Mouse (Mus musculus) inflammation-experienced regulatory T-cells, adult 6 months (primary cell): Measurements from ENCODE around the gene Vti1a. TPM values are rescaled to one million over a fixed set of nuclear protein-coding genes. Genes with fewer than 3 reads are reported as not detected.

Experiments used
- ATAC-seq: one replicate; pipeline ENCODE4 v1.8.0; 2017
- polyA plus RNA-seq, 3 experiments: library from polyadenylated mRNA; unstranded; fragments of 100-300 nt; shearing (Covaris generic); gene quantifications; one replicate each; pipeline ENCODE4 v1.2.1; 2017

Vti1a gene
- polyA plus RNA-seq, 3 experiments from 2014 or later: 26.2 to 39.5 (median 34.4) TPM

DNA sequence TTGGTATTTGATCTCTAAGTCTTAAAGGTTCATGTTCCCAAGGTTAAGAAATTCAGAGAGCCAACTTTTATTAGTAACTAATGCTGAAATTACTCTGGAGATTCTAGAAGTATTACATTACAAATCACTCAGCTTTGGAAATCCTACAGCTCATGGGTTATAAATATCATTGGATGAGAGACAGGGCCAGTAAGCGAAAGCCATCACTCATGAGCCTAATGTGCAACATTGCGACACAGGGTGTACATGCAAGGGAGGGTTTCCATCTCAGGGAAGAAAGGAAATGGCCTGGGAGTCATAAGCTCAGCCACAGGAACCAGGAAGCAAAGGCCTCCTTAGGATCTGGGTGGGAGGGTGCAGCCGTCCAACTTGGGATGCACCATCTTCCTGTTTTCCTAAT, 213.9 kb downstream of the Vti1a start:
- ATAC-seq: no peak

DNA sequence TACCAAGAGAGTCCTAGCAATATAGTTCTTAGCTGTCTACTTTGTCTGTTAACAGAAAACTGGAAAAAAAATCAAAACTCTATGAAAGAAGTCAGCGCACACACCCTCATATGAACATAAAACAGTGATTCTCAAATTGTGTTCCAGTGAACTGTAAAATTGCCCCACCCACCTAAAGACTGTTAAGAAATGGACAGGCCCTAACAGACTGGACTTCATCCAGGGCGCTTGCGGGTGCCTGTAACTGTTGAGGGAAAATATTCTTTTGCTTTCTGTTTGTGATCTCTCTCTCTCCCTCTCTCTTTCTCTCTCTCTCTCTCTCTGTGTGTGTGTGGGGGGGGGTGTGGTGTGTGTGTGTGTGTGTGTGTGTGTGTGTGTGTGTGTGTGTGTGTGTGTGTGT, 216.6 kb downstream of the Vti1a start:
- ATAC-seq: no peak

DNA sequence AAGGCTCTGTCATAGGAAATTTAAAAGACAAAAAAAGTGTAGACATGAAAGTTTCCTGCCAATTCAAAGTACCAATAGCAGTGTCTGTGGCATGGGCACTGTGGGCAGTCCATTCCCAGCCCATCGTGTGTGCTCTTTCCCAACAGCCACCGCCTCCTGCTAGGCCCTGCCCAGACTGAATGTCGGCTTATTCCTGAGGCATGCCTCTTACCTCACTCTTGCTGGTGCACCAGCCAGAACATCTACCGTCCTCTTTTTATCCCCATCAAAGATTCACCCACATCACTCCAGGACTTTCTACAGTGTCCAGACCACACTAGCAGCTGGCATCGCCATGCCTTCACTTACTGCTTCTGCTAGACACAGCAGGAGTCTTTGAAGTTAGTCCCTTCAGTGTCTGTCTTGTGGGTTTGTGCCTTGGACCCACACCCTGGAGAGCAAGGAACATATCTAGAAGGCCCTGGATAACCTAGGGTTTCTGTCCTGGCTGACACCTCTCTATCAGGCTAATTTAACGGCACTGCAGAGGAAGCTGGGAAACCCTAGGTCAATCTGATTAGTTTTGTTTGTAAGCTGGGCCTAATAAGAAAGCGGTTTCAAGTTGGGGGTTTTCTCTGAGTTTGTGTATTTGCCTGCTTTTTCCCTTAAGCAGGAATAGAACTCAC, 220.3 kb downstream of the Vti1a start:
- no peak for ATAC-seq

DNA sequence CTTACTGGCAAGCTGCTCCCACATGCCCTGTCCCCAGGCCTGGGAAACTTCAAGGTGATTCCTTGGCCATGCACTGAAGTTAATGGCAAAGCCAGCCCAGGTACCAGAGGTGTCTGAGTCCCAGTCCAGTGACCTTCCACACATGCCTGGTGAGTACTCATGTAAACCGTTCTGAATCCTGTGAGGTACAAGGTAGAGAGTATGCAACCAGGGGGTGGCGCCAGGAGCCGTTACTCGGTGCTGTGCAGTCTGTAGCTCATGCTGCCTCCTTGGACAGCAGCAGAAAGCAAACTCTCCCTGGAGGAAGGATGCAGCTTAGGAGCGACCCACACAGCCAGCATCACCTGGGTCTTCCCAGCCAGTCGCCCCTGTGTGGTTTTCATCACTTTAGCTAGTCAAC, 221.6 kb downstream of the Vti1a start:
- no peak for ATAC-seq

- ATAC-seq: no peak
Measured at GRCm38 (mm10) chr19:55541641-55542040, 225.5 kb downstream of the Vti1a start.

- ATAC-seq: no peak
Measured at GRCm38 (mm10) chr19:55542461-55542860, 226.4 kb downstream of the Vti1a start.

DNA sequence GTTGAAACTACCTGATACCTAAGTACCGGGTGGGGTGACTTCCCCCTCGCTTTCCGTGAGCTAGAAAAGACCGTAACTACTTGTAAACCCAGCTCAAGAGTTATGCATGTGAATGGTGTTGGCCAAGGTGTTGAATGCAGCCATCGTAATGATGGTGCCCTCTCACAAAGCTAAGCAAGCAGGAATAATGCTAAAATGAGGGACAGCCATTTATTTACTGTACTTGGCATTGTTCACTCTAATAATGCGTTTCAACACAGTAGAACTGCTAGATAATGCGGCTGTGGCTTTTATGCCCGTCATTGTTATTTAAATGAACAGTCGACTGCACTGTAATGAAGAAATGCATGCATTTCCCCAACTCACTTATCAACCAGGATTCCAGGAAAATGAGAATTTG, 227.1 kb downstream of the Vti1a start:
- ATAC-seq: no peak

DNA sequence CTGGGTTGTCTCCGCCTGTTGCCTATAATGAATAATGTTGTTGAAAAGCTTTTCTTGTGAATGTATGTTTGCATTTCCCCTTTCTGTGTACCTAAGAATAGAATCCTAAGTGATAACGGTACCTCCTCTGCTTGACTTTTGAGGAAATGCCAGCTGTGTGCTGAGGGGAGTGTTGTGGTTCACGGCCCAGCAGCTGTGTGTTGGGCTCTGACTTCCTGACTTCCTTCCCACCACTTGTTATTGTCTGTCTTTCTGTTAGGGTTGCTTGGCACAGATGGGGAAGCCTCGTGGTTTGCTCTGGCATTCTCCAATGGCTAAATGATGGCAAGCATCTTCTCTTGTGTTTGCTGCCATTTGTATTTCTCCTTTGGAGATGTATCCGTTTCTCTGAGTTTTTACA, 228.4 kb downstream of the Vti1a start:
- no peak for ATAC-seq

- ATAC-seq: no peak
Measured at GRCm38 (mm10) chr19:55545529-55545928, 229.4 kb downstream of the Vti1a start.

DNA sequence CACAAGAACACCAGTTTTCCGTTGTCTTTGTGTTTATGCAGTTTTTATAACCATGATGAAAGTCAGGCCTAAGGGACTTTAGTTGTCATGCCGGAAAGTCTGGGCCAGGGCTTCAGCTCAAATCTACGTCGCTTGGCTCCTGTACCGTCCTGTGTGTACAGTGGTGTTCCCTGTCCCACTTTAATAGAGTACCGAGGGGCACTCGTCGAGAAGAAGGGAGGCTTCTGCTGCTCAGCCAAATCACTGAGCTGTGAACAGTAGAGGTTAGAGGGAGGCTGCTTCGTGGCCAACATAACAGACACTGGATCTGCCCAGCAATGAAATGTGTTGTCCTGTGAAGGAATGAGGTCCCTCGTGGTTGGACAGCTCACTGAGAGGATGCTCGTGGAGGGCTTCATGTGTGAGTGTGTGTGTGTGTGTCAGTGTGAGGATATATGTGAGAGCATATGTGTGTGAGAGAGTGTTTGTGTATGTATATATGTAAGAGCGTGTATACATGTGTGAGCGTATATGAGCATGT, 230.0 kb downstream of the Vti1a start:
- ATAC-seq: no peak

DNA sequence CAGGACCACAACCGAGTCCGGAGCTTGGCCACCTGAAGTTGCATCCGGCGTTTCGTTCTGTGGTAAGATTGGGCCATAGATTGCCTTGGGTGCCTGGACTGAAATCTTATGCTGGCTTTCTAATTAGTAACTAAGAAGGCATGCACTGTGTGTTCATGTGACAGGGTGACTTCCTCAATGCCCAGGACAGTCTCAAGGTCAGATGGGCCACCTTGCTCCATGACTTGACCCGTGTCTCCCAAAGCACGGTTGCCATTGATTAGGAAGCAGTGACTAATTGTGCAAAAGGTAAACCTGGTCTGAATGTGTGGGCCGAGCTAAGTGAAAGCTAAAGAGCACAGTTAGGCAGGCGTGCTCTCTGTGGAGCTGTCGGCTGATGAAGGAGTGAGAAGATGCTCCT, 232.1 kb downstream of the Vti1a start:
- no peak for ATAC-seq

- no peak for ATAC-seq
Measured at GRCm38 (mm10) chr19:55548656-55549055, 232.6 kb downstream of the Vti1a start.

- ATAC-seq: no peak
Measured at GRCm38 (mm10) chr19:55550176-55550575, 234.1 kb downstream of the Vti1a start.

GRCm38 (mm10) chr19:55552339-55552738, 236.2 kb downstream of the Vti1a start:
- no peak for ATAC-seq

DNA sequence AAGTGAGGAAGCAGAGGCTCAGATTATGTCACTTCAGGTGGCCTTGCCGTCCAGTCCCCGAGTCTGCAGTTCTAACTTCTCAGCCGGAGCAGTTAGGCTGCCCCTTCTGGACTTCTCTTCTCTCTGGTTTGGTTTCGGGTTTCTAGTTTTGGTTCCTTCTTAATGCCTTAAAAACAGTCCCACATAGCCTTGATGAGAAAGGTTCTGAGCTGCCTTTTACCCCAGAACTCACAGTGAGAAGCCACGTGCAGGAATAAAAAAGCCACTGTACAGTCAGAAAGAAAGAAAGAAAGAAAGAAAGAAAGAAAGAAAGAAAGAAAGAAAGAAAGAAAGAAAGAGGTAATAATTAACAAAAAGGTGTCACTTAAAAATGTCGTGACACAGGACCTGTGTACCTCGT, 236.8 kb downstream of the Vti1a start:
- no peak for ATAC-seq

- no peak for ATAC-seq
Measured at GRCm38 (mm10) chr19:55554295-55554694, 238.2 kb downstream of the Vti1a start.

DNA sequence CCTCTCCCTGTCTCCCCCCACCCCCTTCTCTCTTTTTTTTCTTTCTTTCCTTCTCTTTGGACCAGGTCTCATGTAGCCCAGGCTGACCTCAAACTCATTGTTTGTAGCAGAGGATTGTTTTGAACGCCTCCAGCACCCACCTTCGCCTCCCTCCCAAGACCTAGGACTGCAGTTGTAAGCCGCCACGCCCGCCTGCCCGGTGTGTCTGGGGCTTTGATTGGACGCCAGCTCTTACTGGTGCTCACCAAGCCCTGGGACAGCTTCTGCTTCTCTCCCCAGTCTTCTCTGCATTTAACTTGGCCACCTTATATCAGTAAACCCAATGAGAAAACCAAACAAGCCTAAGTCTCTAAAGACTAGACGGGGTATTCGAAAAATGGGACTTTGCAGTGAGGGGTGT, 238.6 kb downstream of the Vti1a start:
- ATAC-seq: no peak

DNA sequence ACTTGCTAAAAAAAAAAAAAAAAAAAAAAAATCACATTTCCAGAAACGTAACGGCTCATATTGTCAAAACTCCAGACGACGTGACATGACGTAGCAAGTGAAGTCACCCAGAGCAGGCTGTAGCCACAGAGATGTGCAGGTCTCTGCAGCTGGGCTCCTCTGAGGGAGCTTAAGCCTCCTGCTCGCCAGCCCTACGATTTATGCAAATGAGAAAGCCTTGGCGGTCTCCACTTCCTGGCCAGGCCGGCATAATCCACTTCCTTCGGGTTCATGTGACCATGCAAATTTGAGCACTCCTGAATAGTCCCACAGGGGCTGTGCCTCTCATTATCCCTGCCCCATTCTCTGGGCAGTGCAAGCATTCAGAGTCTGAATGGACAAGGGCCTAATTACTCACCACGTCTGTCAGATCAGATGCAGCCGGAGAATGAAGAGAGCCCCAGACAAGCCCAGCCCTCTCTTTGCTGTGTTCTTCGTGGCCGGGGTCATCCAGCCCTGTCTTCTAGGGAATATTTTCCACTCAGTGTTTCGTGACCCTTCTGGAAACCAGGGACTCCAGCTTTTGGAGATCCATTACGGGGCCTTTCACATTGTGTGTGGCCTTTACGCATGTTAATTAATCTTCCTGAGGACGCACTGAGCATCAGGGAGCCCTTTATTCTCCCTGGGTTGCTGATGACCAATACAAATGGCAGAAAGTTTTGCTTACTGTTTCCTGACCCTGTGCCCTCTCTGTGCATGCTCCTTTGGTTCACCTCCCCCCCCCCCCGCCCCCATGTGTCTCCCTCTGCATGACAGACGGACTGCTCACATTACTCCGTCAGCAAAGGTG, 240.3 kb downstream of the Vti1a start:
- no peak for ATAC-seq

DNA sequence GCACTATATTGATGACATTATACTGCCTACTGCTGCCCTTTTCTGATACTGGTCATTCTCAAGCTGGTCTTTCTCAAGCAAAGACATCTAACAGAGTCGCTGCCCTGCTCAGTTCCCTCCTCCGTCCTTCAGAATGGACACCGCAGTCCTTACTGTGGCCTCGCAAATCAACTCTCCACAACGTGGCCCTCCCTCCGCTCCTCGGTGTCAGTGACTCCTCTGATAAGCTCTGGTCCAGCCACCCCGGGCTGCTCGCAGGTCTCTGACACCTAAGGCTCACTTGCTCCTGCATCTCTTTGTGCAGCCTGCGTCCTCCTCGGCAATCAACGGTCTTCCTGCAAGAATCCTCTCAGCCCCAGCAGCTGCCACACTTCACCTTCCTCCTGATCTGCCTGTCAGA, 243.2 kb downstream of the Vti1a start:
- no peak for ATAC-seq

GRCm38 (mm10) chr19:55560088-55560682, 244.1 kb downstream of the Vti1a start:
- no peak for ATAC-seq

DNA sequence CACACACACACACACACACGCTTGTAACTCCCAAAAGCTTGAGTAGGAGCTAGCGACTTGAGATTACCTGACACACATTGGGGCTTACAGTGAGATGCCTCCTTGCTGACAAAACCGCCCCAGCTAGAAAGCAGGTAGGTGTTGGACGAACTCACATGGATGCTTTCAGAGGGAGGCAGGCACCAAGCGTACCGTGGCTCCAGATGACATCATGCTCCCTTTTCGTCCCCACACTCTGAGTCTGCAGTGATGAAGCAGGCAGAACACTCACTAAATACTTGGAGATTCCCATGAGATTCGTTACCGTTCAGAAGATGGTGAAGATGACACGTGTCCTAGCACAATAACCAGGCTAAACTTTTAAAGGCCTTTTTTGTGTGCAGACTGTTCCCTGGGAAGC, 245.4 kb downstream of the Vti1a start:
- no peak for ATAC-seq

DNA sequence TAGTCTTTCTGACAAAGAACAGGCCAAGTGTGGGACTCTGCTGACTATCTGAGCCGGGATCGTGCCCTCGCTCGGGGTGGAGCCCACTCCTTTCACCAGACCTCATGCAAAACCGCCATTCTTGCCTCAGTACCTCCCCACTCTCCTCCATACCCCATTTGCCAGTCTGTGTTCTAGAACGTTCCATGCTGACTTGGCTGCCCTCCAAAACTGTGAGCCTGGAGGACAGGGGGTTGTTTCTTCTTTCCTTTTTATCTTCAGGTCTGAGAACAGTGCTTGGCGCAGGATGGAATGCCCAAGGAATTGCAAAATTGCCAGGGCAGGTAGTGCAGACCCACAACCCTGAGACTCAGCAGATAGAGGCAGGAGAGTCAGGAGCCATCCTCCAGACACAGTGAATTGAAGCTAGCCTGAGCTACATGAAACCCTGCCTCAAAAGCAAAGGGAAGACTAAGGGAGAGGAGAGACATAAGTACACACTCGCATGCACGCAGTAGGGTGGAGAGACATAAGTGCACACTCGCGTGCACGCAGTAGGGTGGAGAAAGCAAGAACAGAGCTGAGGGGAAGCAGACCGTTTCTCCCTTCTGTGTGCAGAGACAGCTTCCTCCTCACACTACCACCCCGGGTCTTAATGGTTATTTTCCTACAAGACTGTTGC, 246.5 kb downstream of the Vti1a start:
- ATAC-seq: no peak

- no peak for ATAC-seq
Measured at GRCm38 (mm10) chr19:55563148-55563651, 247.1 kb downstream of the Vti1a start.
